Mouse (Mus musculus): ENCODE measurements around the gene Trhr2. TPM values are rescaled to one million over a fixed set of nuclear protein-coding genes. Genes with fewer than 3 reads are reported as not detected.

Gene Trhr2
- polyA plus RNA-seq, 1 experiment from 2014 or later = not detected

Other genes starting within 250 kb of the Trhr2 start
- 1.3 and 1.5 TPM in 2 replicates for gene Zfpm1, start 78.6 kb downstream of the Trhr2 start, polyA plus RNA-seq (2016; fragmentation: Nextera tagmentation; extraction: Ambion mirVana)
- 84.2 and 86.1 TPM in 2 replicates for gene Zc3h18, start 15.9 kb upstream of the Trhr2 start, polyA plus RNA-seq (2016; fragmentation: Nextera tagmentation; extraction: Ambion mirVana)
- gene Il17c, start 61.3 kb upstream of the Trhr2 start, polyA plus RNA-seq (2016; fragmentation: Nextera tagmentation; extraction: Ambion mirVana) = 0.28 TPM in 1 of 2 replicates, not detected in the other
- 79.8 and 82.8 TPM in 2 replicates for gene Cyba, start 72.2 kb upstream of the Trhr2 start, polyA plus RNA-seq (2016; fragmentation: Nextera tagmentation; extraction: Ambion mirVana)
- gene Mvd, start 82.7 kb upstream of the Trhr2 start, polyA plus RNA-seq (2016; fragmentation: Nextera tagmentation; extraction: Ambion mirVana) = 64.6 and 64.9 TPM in 2 replicates
- gene Snai3, start 100.0 kb upstream of the Trhr2 start, polyA plus RNA-seq (2016; fragmentation: Nextera tagmentation; extraction: Ambion mirVana) = not detected in 2 replicates
- 33.1 and 41.4 TPM in 2 replicates for gene Rnf166, start 115.3 kb upstream of the Trhr2 start, polyA plus RNA-seq (2016; fragmentation: Nextera tagmentation; extraction: Ambion mirVana)
- gene Ctu2, start 115.4 kb upstream of the Trhr2 start, polyA plus RNA-seq (2016; fragmentation: Nextera tagmentation; extraction: Ambion mirVana) = 80.3 and 81.8 TPM in 2 replicates
- gene Piezo1, start 190.6 kb upstream of the Trhr2 start, polyA plus RNA-seq (2016; fragmentation: Nextera tagmentation; extraction: Ambion mirVana) = 10.7 and 11.8 TPM in 2 replicates
- gene Cdt1, start 207.3 kb upstream of the Trhr2 start, polyA plus RNA-seq (2016; fragmentation: Nextera tagmentation; extraction: Ambion mirVana) = 68.9 and 75.6 TPM in 2 replicates
- 285 and 308 TPM in 2 replicates for gene Aprt, start 216.2 kb upstream of the Trhr2 start, polyA plus RNA-seq (2016; fragmentation: Nextera tagmentation; extraction: Ambion mirVana)

Measured in limb, embryonic 10.5 days (tissue).